Mouse (Mus musculus) hindbrain, postnatal 0 days (tissue): ENCODE measurements around the gene Lin52. TPM values are rescaled to one million over a fixed set of nuclear protein-coding genes. Genes with fewer than 3 reads are reported as not detected.

Experiments
- ATAC-seq: fragments of 200-750 bp; cut with Nextera tagmentation; 2 replicates; pipeline ENCODE4 v1.8.0; 2017; ENCODE audit warnings: mild to moderate bottlenecking, moderate TSS enrichment, moderate library complexity
- DNase-seq: peaks from one replicate; pipeline ENCODE4 v3.0.0-alpha.2; 2015; ENCODE audit warnings: low spot score
- H3K27ac ChIP-seq: fragments of 300-500 bp; sonication (generic); 2 replicates; pipeline ENCODE4 v1.5.1; 2014; ENCODE audit warnings: mild to moderate bottlenecking
- H3K27me3 ChIP-seq: fragments of 300-500 bp; sonication (generic); 2 replicates; pipeline ENCODE4 v1.6.1; 2014; ENCODE audit warnings: low read length, mixed read lengths; ENCODE audit not compliant: insufficient read depth
- H3K36me3 ChIP-seq: fragments of 300-500 bp; sonication (generic); 2 replicates; pipeline ENCODE4 v1.6.1; 2014; ENCODE audit warnings: low read length, mixed read lengths; ENCODE audit not compliant: insufficient read depth
- H3K4me1 ChIP-seq: fragments of 300-500 bp; sonication (generic); 2 replicates; pipeline ENCODE4 v1.6.1; 2014; ENCODE audit warnings: antibody characterized with exemption, low read length, mixed read lengths; ENCODE audit not compliant: insufficient read depth
- H3K4me2 ChIP-seq: fragments of 300-500 bp; sonication (generic); 2 replicates; pipeline ENCODE4 v1.6.1; 2014; ENCODE audit warnings: low read depth, mild to moderate bottlenecking, low read length, moderate library complexity, mixed read lengths
- H3K4me3 ChIP-seq: fragments of 300-500 bp; sonication (generic); 2 replicates; pipeline ENCODE4 v1.5.1; 2014; ENCODE audit warnings: low read length
- H3K9ac ChIP-seq: fragments of 300-500 bp; sonication (generic); replicated peaks from 2 replicates; pipeline ENCODE4 v1.6.1; 2014; ENCODE audit warnings: mild to moderate bottlenecking, low read length, moderate library complexity, mixed read lengths
- H3K9me3 ChIP-seq: fragments of 300-500 bp; sonication (generic); 2 replicates; pipeline ENCODE4 v1.6.1; 2016; ENCODE audit warnings: low read length, mixed read lengths
- CTCF ChIP-seq: IDR thresholded peaks from 2 replicates; pipeline ENCODE4 v1.5.1; 2016; ENCODE audit warnings: antibody characterized with exemption, control low read depth, low read depth
- WGBS: fragments of 180-500 bp; shearing (Covaris S2); extraction: QIAGEN DNeasy Blood & Tissue Kit; methylation state at CpG from one replicate; pipeline ENCODE4 v1.1.7; 2014; 5-methylcytosine and 5-hydroxymethylcytosine counted together
- polyA plus RNA-seq: library from polyadenylated mRNA; unstranded; fragments of >200 nt; fragmentation: Nextera tagmentation; extraction: Ambion mirVana; gene quantifications from 2 replicates; pipeline ENCODE4 v1.2.1, GENCODE M21; 2015
- total RNA-seq: library from RNA; depleted of rRNA; stranded (reverse); fragments of >200 nt; gene quantifications from 2 replicates; pipeline ENCODE4 v1.2.3, GENCODE M21; 2014

Lin52 gene
- total and polyA plus RNA-seq, 2 experiments from 2014 or later, result 20.4 to 23.1 TPM

- Histone ChIP-seq H3K4me3 (peak overlapping the region; percentile 8; the same call in 1 of the 2 replicates), H3K4me2 (no peak overlapping the region), H3K9ac (no peak overlapping the region), H3K4me1 (no peaks in the 10 kb centered on the region), H3K36me3 (no peaks in the 10 kb centered on the region), H3K27me3 (peaks cover 79% of the 10 kb centered on the region), H3K27ac (no peak overlapping the region), H3K9me3 (no peaks in the 10 kb centered on the region)
- 2% methylated on average over 42 of the region's 43 CpGs for WGBS
- DNase-seq, result no peak
- ATAC-seq, result no peak
- TF ChIP-seq CTCF, result no peak
Observed at GRCm38 (mm10) chr12:84571466-84572340, 120.5 kb downstream of the Lin52 start.

GRCm38 (mm10) chr12:84572341-84572720 lies 121.1 kb downstream of the Lin52 start:
- DNase-seq, result no peak

GRCm38 (mm10) chr12:84573094-84573493 lies 121.9 kb downstream of the Lin52 start:
- no peak for TF ChIP-seq CTCF
- Histone ChIP-seq H3K27ac (no peak overlapping the region), H3K36me3 (no peaks in the 10 kb centered on the region), H3K9me3 (no peaks in the 10 kb centered on the region), H3K4me1 (no peaks in the 10 kb centered on the region), H3K4me3 (no peak overlapping the region), H3K4me2 (no peak overlapping the region), H3K27me3 (peaks cover 67% of the 10 kb centered on the region), H3K9ac (no peak overlapping the region)
- ATAC-seq, result no peak
- no peak for DNase-seq
- 19% methylated on average over 7 of the region's 7 CpGs for WGBS

More at GRCm38 (mm10) chr12:84572341-84572720, 121.1 kb downstream of the Lin52 start:
- no peak for TF ChIP-seq CTCF
- WGBS, result 9% methylated on average over 7 of the region's 7 CpGs
- Histone ChIP-seq H3K4me2 (no peak overlapping the region), H3K4me1 (no peaks in the 10 kb centered on the region), H3K9me3 (no peaks in the 10 kb centered on the region), H3K27me3 (peaks cover 75% of the 10 kb centered on the region), H3K4me3 (no peak overlapping the region), H3K27ac (no peak overlapping the region), H3K36me3 (no peaks in the 10 kb centered on the region), H3K9ac (no peak overlapping the region)
- no peak for ATAC-seq

GRCm38 (mm10) chr12:84577768-84578439 lies 126.7 kb downstream of the Lin52 start:
- Histone ChIP-seq H3K36me3 (no peaks in the 10 kb centered on the region), H3K4me2 (no peak overlapping the region), H3K9me3 (no peaks in the 10 kb centered on the region), H3K4me1 (no peaks in the 10 kb centered on the region), H3K9ac (no peak overlapping the region), H3K4me3 (no peak overlapping the region), H3K27me3 (peaks cover 23% of the 10 kb centered on the region), H3K27ac (no peak overlapping the region)
- WGBS, result 77% methylated on average over 11 of the region's 11 CpGs
- peak; percentile 24; the same call in 1 of the 2 replicates for TF ChIP-seq CTCF
- ATAC-seq (no peak), DNase-seq (no peak)

- Histone ChIP-seq H3K36me3 (no peaks in the 10 kb centered on the region), H3K27ac (no peak overlapping the region), H3K27me3 (peaks cover 18% of the 10 kb centered on the region), H3K4me1 (no peaks in the 10 kb centered on the region), H3K9ac (no peak overlapping the region), H3K9me3 (no peaks in the 10 kb centered on the region), H3K4me3 (no peak overlapping the region), H3K4me2 (no peak overlapping the region)
- no peak for TF ChIP-seq CTCF
- WGBS, result 28% methylated on average over 5 of the region's 5 CpGs
- peak; percentile 47; the same call in 1 of the 2 replicates for ATAC-seq
- no peak for DNase-seq
Observed at GRCm38 (mm10) chr12:84578440-84578770, 127.2 kb downstream of the Lin52 start.

- H3K4me1 ChIP-seq, result no peaks in the 10 kb centered on the region
- no peak overlapping the region for H3K27ac ChIP-seq
- ATAC-seq (no peak), DNase-seq (no peak)
- TF ChIP-seq CTCF, result peak; percentile 24
- H3K4me2 ChIP-seq, result no peak overlapping the region
- H3K36me3 ChIP-seq, result no peaks in the 10 kb centered on the region
- no peak overlapping the region for H3K4me3 ChIP-seq
- H3K27me3 ChIP-seq, result no peaks in the 10 kb centered on the region
- no peak overlapping the region for H3K9ac ChIP-seq
- WGBS, result 90% methylated on average over 2 of the region's 2 CpGs
- H3K9me3 ChIP-seq, result no peaks in the 10 kb centered on the region
Observed at GRCm38 (mm10) chr12:84581285-84581684, 130.1 kb downstream of the Lin52 start.
